Mouse (Mus musculus): ENCODE results near the gene Copa.
A peak's percentile ranks its signal among the peaks of the same experiment; 100 is the strongest.

Gene Copa

DNA sequence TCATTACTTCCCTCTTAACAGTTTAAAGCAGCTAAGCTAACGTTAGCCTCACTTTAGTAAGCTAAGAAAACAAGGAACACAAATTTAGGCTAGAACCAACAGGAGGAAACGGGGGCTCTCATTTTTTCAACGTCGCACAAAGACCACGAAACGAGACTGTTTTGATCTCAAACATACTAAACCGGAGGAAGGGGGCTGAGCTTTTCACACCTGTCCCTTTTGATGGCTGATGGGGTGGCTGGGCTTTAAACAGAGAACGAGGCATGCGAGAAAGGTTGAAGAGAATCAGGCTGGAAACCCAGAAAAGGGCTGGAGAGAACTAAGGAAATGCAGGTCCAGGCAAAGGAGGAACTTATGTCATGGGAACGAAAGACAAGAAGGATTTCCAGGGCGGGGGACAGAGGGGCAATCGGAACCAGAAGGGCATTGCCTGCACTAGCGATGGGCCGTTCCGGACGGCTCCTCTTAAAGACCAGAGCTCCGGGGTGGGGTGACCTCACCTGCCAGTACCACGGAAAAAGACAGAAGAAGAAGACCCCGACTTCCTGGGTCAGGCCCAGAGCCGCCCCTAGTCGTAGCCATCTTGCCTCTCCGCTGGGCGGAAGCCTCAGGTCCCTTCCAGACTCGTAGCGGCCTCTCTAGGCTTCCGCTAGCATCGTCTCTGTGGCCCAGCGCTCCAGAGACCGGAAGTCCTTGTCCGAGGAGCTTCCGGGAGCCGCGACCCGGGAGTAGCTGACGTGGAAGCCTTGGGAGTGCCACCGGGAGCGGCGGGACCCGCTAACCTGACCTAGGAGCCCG lies at the start of gene Copa, which contains the start of gene Ncstn:
TSS of gene Copa (plus strand) at position 429 of the 798 bp plus-strand sequence.
TSS of gene Ncstn (minus strand) at position 695 of the 798 bp plus-strand sequence.
- peak; percentile 87 for DNase-seq (ENCODE audit: extremely low read depth, low read depth)

DNA sequence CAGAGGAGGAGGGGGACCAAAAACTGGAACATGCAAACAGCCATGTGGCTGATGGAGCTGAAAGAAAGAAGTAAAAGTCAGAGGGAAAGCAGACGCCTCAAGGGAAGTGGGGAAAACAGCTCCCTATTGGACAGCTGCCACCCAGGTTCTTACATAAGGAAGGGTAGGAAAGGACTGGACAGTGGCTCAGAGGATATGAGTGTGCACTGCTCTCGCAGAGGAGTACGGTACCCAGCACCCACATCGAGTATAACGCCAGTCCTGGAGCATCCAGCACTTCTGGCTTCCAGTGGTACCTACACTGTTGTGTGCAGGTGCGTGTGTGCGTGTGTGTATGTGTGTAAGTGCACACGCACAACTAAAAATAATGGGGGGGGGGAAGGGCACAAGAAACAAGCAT lies 35.9 kb upstream of the Copa start:
- no peak for DNase-seq (ENCODE audit: extremely low read depth, low read depth)

DNA sequence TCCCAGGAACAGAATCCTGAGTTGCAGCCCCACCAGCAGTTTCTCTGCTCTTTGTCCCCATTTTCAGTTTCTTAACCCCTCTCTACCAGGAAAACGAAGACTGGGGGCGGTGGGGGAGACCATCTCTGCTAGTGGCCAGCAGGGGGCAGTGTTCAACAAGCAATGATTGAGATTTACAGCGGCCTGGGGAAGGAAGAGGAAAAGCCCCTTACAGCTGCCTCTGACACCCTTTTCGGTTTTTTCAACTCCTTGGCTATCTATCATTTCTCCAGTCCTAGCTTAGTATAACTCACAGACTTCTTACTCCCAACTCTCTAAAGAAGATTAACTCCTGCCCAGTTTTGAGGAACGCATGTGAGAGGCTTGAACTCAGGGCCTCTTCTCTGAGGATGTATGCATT lies 35.4 kb upstream of the Copa start:
- peak; percentile 64 for DNase-seq (ENCODE audit: extremely low read depth, low read depth)

DNA sequence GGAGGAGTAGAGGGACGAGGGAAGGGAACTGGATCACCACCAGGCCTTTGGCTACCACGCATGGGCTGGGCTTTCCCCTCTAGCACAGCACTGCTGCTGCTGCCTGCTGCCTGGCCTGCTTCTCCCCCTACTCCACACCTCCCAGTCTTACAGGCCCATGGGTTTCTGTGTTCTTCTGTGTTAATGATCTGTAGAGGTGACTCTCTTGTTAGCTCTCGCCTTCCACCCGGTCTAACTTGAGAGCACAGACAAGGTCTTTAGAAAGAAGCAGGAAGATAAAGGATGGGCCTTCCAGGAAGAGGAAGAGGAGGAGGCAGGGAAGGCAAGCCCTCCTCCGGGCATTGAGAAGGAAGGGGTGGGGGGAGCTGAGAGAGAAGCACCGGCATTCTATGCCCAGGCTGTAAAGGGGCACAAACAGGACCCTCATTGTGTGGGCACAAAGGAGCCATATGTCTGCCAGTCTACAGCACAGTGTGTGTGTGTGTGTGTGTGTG lies 34.0 kb upstream of the Copa start:
- no peak for DNase-seq (ENCODE audit: extremely low read depth, low read depth)

- DNase-seq (ENCODE audit: extremely low read depth, low read depth) = no peak
Observed at GRCm38 (mm10) chr1:172049131-172049782, 33.1 kb upstream of the Copa start.

- no peak for DNase-seq (ENCODE audit: extremely low read depth, low read depth)
Observed at GRCm38 (mm10) chr1:172052766-172053279, 29.5 kb upstream of the Copa start.

GRCm38 (mm10) chr1:172053541-172054440 lies 28.5 kb upstream of the Copa start:
- DNase-seq (ENCODE audit: extremely low read depth, low read depth) = no peak

DNA sequence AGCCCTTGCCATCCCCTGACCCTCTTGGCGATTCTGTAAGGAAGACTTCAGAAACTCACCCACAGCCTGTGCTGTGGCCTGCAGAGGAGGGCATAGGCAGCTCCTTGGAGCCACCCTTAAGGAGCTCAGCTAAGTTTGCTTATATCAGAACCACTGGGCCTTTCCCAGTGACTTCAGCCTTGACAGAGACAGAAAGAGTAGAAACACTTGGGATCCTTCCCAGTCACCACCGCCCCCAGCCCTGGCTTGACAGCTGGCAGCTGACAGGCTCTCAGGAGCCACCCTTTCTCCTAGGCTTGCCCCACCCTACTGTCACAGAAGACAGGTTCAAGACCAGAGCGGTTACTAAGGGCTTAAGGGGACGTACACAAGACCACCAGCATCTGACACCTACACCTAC lies 26.1 kb upstream of the Copa start:
- DNase-seq (ENCODE audit: extremely low read depth, low read depth) = no peak

GRCm38 (mm10) chr1:172057491-172057921 lies 24.8 kb upstream of the Copa start, which contains the start of gene Nhlh1:
Gene Nhlh1, minus strand, starts transcription at chr1:172057573.
- no peak for DNase-seq (ENCODE audit: extremely low read depth, low read depth)

DNA sequence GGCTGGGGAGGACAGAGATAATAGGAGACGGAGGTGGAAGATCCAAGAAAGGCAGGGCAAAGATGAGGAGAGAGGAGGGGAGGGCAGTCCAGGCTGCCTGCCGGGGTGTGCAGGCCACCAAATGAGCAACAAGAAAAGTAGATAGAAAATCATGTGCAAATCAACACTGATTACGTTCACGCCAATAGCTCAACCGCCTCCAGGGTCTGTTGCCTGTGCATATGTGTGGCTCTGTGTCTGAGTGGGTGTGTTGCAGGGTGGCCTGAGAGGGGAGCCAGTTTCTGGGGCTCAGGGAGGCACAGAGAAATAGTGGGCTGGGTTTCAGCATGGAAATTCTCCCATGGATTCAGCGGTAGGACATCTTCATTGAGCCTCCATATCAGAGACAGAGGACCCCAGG lies 24.0 kb upstream of the Copa start:
- no peak for DNase-seq (ENCODE audit: extremely low read depth, low read depth)

- DNase-seq (ENCODE audit: extremely low read depth, low read depth) = no peak
Observed at GRCm38 (mm10) chr1:172058874-172059273, 23.5 kb upstream of the Copa start.

GRCm38 (mm10) chr1:172060659-172061058 lies 21.7 kb upstream of the Copa start:
- DNase-seq (ENCODE audit: extremely low read depth, low read depth) = no peak

DNA sequence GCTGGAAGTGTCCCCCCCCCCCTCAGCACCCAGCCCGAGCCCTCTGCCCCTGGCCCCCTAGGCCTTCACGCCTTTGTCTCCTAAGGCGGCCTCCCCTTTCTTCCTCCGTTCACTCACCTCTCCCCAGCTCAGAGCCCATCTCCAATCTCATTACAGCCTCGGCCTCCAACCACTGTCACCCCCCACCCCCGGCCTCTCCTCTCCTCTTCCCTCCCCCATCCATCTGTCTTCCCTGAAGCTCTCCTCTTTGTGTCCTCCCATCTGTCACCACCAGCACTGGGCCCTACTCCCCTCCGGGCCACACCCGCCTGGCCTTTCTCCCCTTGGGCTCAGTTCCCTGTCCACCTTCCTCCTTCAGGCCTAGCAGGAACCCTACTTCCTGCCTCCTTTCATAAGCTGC lies 21.1 kb upstream of the Copa start:
- DNase-seq (ENCODE audit: extremely low read depth, low read depth) = no peak

DNA sequence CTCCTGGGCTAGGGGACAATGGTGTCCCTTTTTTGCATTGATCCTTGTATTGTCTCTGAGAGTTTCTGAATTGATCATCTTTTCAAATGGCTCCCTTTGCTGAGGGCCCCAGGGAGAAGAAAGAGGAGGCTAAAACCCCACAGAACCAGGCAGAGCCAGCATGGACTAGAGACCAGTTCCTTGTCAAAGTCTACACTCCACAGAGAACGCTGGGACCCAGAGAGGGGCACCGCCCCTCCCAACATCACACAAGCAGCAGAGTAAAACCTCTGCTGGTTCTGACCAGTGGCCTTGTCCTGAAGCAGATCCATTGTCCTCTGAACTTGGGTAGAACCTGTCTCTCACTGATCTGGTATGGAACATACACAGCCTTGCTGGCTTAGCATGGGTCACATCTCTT lies 20.2 kb upstream of the Copa start:
- no peak for DNase-seq (ENCODE audit: extremely low read depth, low read depth)

GRCm38 (mm10) chr1:172063291-172064023 lies 18.9 kb upstream of the Copa start:
- DNase-seq (ENCODE audit: extremely low read depth, low read depth) = no peak

DNA sequence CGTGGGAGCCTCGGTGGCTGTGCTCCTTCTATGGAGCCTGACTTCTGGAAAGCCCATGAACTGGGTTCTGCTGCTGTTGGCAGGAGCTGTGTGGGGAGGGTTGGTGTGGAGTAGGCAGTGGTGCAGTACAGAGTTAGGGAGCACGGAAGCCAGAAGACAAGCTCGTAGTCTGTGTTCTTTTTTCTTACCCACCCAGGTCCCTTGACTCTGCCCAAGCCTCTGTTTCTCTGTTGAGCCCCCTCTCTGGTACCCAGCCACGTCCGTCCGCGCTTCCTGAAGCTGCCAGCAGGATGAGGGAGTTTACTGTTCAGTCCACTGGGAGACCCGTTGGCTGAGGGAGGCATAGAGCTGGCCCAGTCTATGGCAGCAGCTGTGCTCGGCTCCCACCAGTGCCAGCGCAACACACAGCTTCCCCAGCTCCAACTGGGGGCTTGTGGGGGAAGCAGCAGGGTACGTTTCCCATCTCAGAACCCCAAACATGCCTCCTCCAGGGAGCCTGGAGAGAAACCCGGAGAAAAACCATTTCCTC lies 17.7 kb upstream of the Copa start:
- no peak for DNase-seq (ENCODE audit: extremely low read depth, low read depth)

DNA sequence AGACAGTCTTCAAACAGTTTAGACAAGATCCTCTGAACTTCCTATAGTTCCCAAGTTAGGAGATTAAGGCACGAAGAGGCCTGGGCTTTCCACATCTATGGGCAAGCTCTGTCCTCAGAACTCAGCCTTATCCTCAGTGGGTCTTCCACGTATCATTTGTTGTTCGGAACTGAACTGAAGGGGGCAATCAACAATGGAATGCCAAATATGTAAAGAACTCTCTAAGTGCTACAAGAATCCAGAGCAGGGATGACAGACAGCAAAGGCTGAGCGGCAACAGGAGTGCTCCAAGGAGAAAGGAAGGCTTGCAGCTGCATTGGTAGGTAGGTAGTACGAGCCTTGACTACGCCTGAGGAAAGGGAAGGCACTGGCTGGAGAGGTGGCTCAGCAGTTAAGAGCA lies 12.1 kb upstream of the Copa start:
- DNase-seq (ENCODE audit: extremely low read depth, low read depth) = no peak

DNA sequence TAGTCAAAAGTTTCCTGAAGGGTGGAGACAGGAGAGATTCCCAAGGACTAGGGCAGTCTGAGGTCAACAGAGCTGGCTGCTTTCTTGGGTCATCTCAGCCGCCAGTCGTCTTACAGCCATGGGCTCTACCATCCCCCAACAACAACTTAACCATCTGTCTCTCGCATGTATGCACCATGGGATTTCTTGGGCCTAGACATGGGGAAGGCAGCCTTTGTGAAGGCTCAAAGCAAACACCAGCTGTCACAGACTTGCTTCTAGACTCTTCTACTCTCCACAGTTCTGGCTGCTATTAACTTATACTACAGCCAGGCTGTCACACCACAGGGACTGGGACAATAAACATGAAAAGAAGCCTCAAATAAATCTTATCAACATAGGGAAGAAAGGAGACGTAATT lies 10.8 kb upstream of the Copa start:
- DNase-seq (ENCODE audit: extremely low read depth, low read depth) = no peak

- no peak for DNase-seq (ENCODE audit: extremely low read depth, low read depth)
Observed at GRCm38 (mm10) chr1:172072604-172073003, 9.7 kb upstream of the Copa start.

DNA sequence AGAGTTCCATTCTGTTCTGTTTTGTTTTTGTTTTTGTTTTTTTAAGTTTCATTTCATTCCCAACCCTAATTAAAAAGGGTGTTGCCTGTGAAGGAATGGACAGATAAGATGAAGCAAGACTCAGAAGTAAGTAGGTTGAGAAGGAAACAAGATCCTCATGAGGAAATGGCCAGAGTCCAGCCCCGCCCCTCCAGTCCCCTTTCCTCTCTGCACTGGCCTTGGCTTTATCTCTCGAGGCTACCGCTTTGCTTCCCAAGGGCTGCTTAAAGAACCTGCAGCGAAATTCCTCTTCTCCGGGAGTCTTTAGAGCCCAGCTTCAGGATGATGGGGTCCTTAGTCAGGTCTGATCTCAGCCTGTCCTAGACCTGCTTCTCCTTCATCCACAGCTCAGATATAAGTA lies 4.3 kb upstream of the Copa start:
- no peak for DNase-seq (ENCODE audit: extremely low read depth, low read depth)
